Mouse (Mus musculus): ENCODE data around the gene Obox5. TPM values are rescaled to one million over a fixed set of nuclear protein-coding genes. Genes with fewer than 3 reads are reported as not detected.
"Not testable (repeated sequence)": the region's sequence is repeated elsewhere in the genome, so short reads cannot be mapped to it uniquely, and the experiment has no call there.

The Obox5 gene
- total RNA-seq (2021) (not detected), polyA plus RNA-seq (2012; rRNA removed) (not detected in 2 replicates)
- long read RNA-seq, result 0 reads

- H3K79me2 ChIP-seq (replicated peaks; ENCODE audit: control insufficient read depth, insufficient read depth, low read length); intact Hi-C loops (cut with DNase I); H3K27me3 ChIP-seq (ENCODE audit: control insufficient read depth, insufficient read depth, low read length); H3K4me3 ChIP-seq; H3K36me3 ChIP-seq (ENCODE audit: control insufficient read depth, insufficient read depth, low read length); H3K27ac ChIP-seq; H3K4me1 ChIP-seq (ENCODE audit: control insufficient read depth, insufficient read depth, low read length); H3K9ac ChIP-seq (ENCODE audit: low read depth, low read length); DNase-seq: not testable (repeated sequence)
- WGBS, result 63% methylated on average over 2 of the region's 2 CpGs
Measured at GRCm38 (mm10) chr7:15749831-15750230, at the start of gene Obox5. TSS of gene Obox5 (plus strand) at chr7:15750131.

- 56% methylated on average over 5 of the region's 5 CpGs for WGBS
- H3K9ac ChIP-seq (ENCODE audit: low read depth, low read length); H3K4me3 ChIP-seq; H3K27ac ChIP-seq; DNase-seq; H3K36me3 ChIP-seq (ENCODE audit: control insufficient read depth, insufficient read depth, low read length); intact Hi-C loops (cut with DNase I); H3K27me3 ChIP-seq (ENCODE audit: control insufficient read depth, insufficient read depth, low read length); H3K4me1 ChIP-seq (ENCODE audit: control insufficient read depth, insufficient read depth, low read length); H3K79me2 ChIP-seq (replicated peaks; ENCODE audit: control insufficient read depth, insufficient read depth, low read length): not testable (repeated sequence)
Measured at GRCm38 (mm10) chr7:15749296-15749695, 635 bp upstream of the Obox5 start.

Other genes starting within 250 kb of the Obox5 start
- not detected for gene Obox3, start 110.2 kb upstream of the Obox5 start, total RNA-seq (2021)
- gene Obox3, start 110.2 kb upstream of the Obox5 start, polyA plus RNA-seq (2012; rRNA removed), result not detected in 2 replicates
- not detected for gene Obox6, start 89.5 kb downstream of the Obox5 start, total RNA-seq (2021)
- not detected in 2 replicates for gene Obox6, start 89.5 kb downstream of the Obox5 start, polyA plus RNA-seq (2012; rRNA removed)
- not detected for gene Crx, start 129.8 kb downstream of the Obox5 start, total RNA-seq (2021)
- not detected in 2 replicates for gene Crx, start 129.8 kb downstream of the Obox5 start, polyA plus RNA-seq (2012; rRNA removed)
- gene Crxos, start 132.5 kb downstream of the Obox5 start, total RNA-seq (2021), result not detected
- not detected in 2 replicates for gene Crxos, start 132.5 kb downstream of the Obox5 start, polyA plus RNA-seq (2012; rRNA removed)
- 100 to 1,000 TPM; 170 to 195 TPM for gene Selenow, start 172.3 kb downstream of the Obox5 start, total RNA-seq (2021)
- 312 and 325 TPM in 2 replicates for gene Selenow, start 172.3 kb downstream of the Obox5 start, polyA plus RNA-seq (2012; rRNA removed)
- 100 to 1,000 TPM; 117 to 143 TPM for gene Nop53, start 195.9 kb downstream of the Obox5 start, total RNA-seq (2021)
- 56.3 and 60.0 TPM in 2 replicates for gene Nop53, start 195.9 kb downstream of the Obox5 start, polyA plus RNA-seq (2012; rRNA removed)
- 10 to 100 TPM; 76.8 to 91.3 TPM for gene Ehd2, start 217.4 kb downstream of the Obox5 start, total RNA-seq (2021)
- 81.9 and 100 TPM in 2 replicates for gene Ehd2, start 217.4 kb downstream of the Obox5 start, polyA plus RNA-seq (2012; rRNA removed)

Data from heart, adult 2 months (tissue).